Mouse (Mus musculus): ENCODE measurements around the gene Nav2. TPM values are rescaled to one million over a fixed set of nuclear protein-coding genes. Genes with fewer than 3 reads are reported as not detected.

The Nav2 gene
- polyA plus RNA-seq, 1 experiment: 28.3 TPM

- TF ChIP-seq POLR2A (IDR thresholded peaks at IDR 0.05; ENCODE audit: borderline replicate concordance, extremely low read depth, insufficient read depth, insufficient read length, poor library complexity, severe bottlenecking) (no peak), CTCF (IDR thresholded peaks at IDR 0.05; ENCODE audit: borderline replicate concordance, extremely low read depth, insufficient read depth, insufficient read length) (no peak)
- no peak for DNase-seq (ENCODE audit: low read depth)
Measured at GRCm38 (mm10) chr7:49172926-49173325, 264.4 kb downstream of the Nav2 start.

- TF ChIP-seq CTCF (IDR thresholded peaks at IDR 0.05; ENCODE audit: borderline replicate concordance, extremely low read depth, insufficient read depth, insufficient read length): no peak
- TF ChIP-seq POLR2A (IDR thresholded peaks at IDR 0.05; ENCODE audit: borderline replicate concordance, extremely low read depth, insufficient read depth, insufficient read length, poor library complexity, severe bottlenecking): no peak
- DNase-seq (ENCODE audit: low read depth): peak; percentile 52
Measured at GRCm38 (mm10) chr7:49175784-49176409, 267.4 kb downstream of the Nav2 start.

- no peak for DNase-seq (ENCODE audit: low read depth)
Measured at GRCm38 (mm10) chr7:49176590-49177201, 268.2 kb downstream of the Nav2 start.

GRCm38 (mm10) chr7:49178217-49178616, 269.7 kb downstream of the Nav2 start:
- DNase-seq (ENCODE audit: low read depth): no peak
- no peak for TF ChIP-seq POLR2A (IDR thresholded peaks at IDR 0.05; ENCODE audit: borderline replicate concordance, extremely low read depth, insufficient read depth, insufficient read length, poor library complexity, severe bottlenecking)
- no peak for TF ChIP-seq CTCF (IDR thresholded peaks at IDR 0.05; ENCODE audit: borderline replicate concordance, extremely low read depth, insufficient read depth, insufficient read length)

More at GRCm38 (mm10) chr7:49176590-49177201, 268.2 kb downstream of the Nav2 start:
- TF ChIP-seq CTCF (IDR thresholded peaks at IDR 0.05; ENCODE audit: borderline replicate concordance, extremely low read depth, insufficient read depth, insufficient read length) (no peak), POLR2A (IDR thresholded peaks at IDR 0.05; ENCODE audit: borderline replicate concordance, extremely low read depth, insufficient read depth, insufficient read length, poor library complexity, severe bottlenecking) (no peak)

- no peak for TF ChIP-seq POLR2A (IDR thresholded peaks at IDR 0.05; ENCODE audit: borderline replicate concordance, extremely low read depth, insufficient read depth, insufficient read length, poor library complexity, severe bottlenecking)
- no peak for TF ChIP-seq CTCF (IDR thresholded peaks at IDR 0.05; ENCODE audit: borderline replicate concordance, extremely low read depth, insufficient read depth, insufficient read length)
- DNase-seq (ENCODE audit: low read depth): no peak
Measured at GRCm38 (mm10) chr7:49181010-49181409, 272.5 kb downstream of the Nav2 start.

- DNase-seq (ENCODE audit: low read depth): no peak
- TF ChIP-seq CTCF (IDR thresholded peaks at IDR 0.05; ENCODE audit: borderline replicate concordance, extremely low read depth, insufficient read depth, insufficient read length): no peak
- TF ChIP-seq POLR2A (IDR thresholded peaks at IDR 0.05; ENCODE audit: borderline replicate concordance, extremely low read depth, insufficient read depth, insufficient read length, poor library complexity, severe bottlenecking): no peak
Measured at GRCm38 (mm10) chr7:49182427-49182826, 273.9 kb downstream of the Nav2 start.

GRCm38 (mm10) chr7:49183696-49184095, 275.2 kb downstream of the Nav2 start:
- TF ChIP-seq POLR2A (IDR thresholded peaks at IDR 0.05; ENCODE audit: borderline replicate concordance, extremely low read depth, insufficient read depth, insufficient read length, poor library complexity, severe bottlenecking) (no peak), CTCF (IDR thresholded peaks at IDR 0.05; ENCODE audit: borderline replicate concordance, extremely low read depth, insufficient read depth, insufficient read length) (no peak)
- no peak for DNase-seq (ENCODE audit: low read depth)

- no peak for TF ChIP-seq CTCF (IDR thresholded peaks at IDR 0.05; ENCODE audit: borderline replicate concordance, extremely low read depth, insufficient read depth, insufficient read length)
- TF ChIP-seq POLR2A (IDR thresholded peaks at IDR 0.05; ENCODE audit: borderline replicate concordance, extremely low read depth, insufficient read depth, insufficient read length, poor library complexity, severe bottlenecking): no peak
- no peak for DNase-seq (ENCODE audit: low read depth)
Measured at GRCm38 (mm10) chr7:49185991-49186390, 277.5 kb downstream of the Nav2 start.

GRCm38 (mm10) chr7:49189364-49189763, 280.8 kb downstream of the Nav2 start:
- no peak for DNase-seq (ENCODE audit: low read depth)
- TF ChIP-seq POLR2A (IDR thresholded peaks at IDR 0.05; ENCODE audit: borderline replicate concordance, extremely low read depth, insufficient read depth, insufficient read length, poor library complexity, severe bottlenecking): no peak
- TF ChIP-seq CTCF (IDR thresholded peaks at IDR 0.05; ENCODE audit: borderline replicate concordance, extremely low read depth, insufficient read depth, insufficient read length): no peak

GRCm38 (mm10) chr7:49190231-49190985, 281.9 kb downstream of the Nav2 start:
- DNase-seq (ENCODE audit: low read depth): peak; percentile 67
- no peak for TF ChIP-seq POLR2A (IDR thresholded peaks at IDR 0.05; ENCODE audit: borderline replicate concordance, extremely low read depth, insufficient read depth, insufficient read length, poor library complexity, severe bottlenecking)
- no peak for TF ChIP-seq CTCF (IDR thresholded peaks at IDR 0.05; ENCODE audit: borderline replicate concordance, extremely low read depth, insufficient read depth, insufficient read length)

GRCm38 (mm10) chr7:49191081-49191678, 282.7 kb downstream of the Nav2 start:
- TF ChIP-seq POLR2A (IDR thresholded peaks at IDR 0.05; ENCODE audit: borderline replicate concordance, extremely low read depth, insufficient read depth, insufficient read length, poor library complexity, severe bottlenecking) (no peak), CTCF (IDR thresholded peaks at IDR 0.05; ENCODE audit: borderline replicate concordance, extremely low read depth, insufficient read depth, insufficient read length) (no peak)
- peak; percentile 87 for DNase-seq (ENCODE audit: low read depth)
